Mouse (Mus musculus) cortical plate, adult 2 months (tissue): ENCODE results near the gene Slc5a6.

Experiments
- CTCF ChIP-seq: fragments of 200-500 bp; IDR thresholded peaks from 2 replicates; pipeline ENCODE4 v1.5.1; 2011; ENCODE audit warnings: mild to moderate bottlenecking, control low read depth, low read length; ENCODE audit not compliant: insufficient read depth; ENCODE audit errors: extremely low read depth
- POLR2A ChIP-seq: fragments of 200-500 bp; IDR thresholded peaks from 2 replicates; pipeline ENCODE4 v1.6.1; 2011; ENCODE audit warnings: mild to moderate bottlenecking, low read length, control low read depth; ENCODE audit not compliant: insufficient read depth; ENCODE audit errors: extremely low read depth

- no peak for TF ChIP-seq POLR2A
- no peak for TF ChIP-seq CTCF
Measured at GRCm38 (mm10) chr5:31015913-31016312, 32.8 kb downstream of the Slc5a6 start.
